Mouse (Mus musculus): ENCODE data around the gene Zfr.
"Not testable (repeated sequence)": the region's sequence is repeated elsewhere in the genome, so short reads cannot be mapped to it uniquely, and the experiment has no call there.

GRCm38 (mm10) chr15:12181181-12181805 is 63.7 kb downstream of the Zfr start:
- not testable (repeated sequence) for TF ChIP-seq POLR2A (IDR thresholded peaks at IDR 0.05; ENCODE audit: insufficient read length, low read depth); POLR2AphosphoS2 (IDR thresholded peaks at IDR 0.05; ENCODE audit: insufficient read length, low read depth); TCF12 (IDR thresholded peaks at IDR 0.05; ENCODE audit: insufficient read depth, poor library complexity, severe bottlenecking); MAX (IDR thresholded peaks at IDR 0.05; ENCODE audit: low read depth); USF1 (IDR thresholded peaks at IDR 0.05; ENCODE audit: low read depth); E2F4 (IDR thresholded peaks at IDR 0.05; ENCODE audit: insufficient read depth); TCF3 (IDR thresholded peaks at IDR 0.05; ENCODE audit: insufficient read length, low read depth); MYOD1 (IDR thresholded peaks at IDR 0.05; ENCODE audit: control insufficient read depth in 1 of 3, insufficient read length in 2 of 3, low read depth in 2 of 3); SRF (IDR thresholded peaks at IDR 0.05; ENCODE audit: control insufficient read depth, insufficient read length, low read depth); REST (IDR thresholded peaks at IDR 0.05; ENCODE audit: insufficient read depth, insufficient read length)
